Mouse (Mus musculus) thymus, postnatal 14 days (tissue): ENCODE results near the gene Zscan2.

ENCODE experiments used
- DNase-seq: peaks from one replicate; pipeline ENCODE4 v3.0.0; 2021

The Zscan2 gene

DNA sequence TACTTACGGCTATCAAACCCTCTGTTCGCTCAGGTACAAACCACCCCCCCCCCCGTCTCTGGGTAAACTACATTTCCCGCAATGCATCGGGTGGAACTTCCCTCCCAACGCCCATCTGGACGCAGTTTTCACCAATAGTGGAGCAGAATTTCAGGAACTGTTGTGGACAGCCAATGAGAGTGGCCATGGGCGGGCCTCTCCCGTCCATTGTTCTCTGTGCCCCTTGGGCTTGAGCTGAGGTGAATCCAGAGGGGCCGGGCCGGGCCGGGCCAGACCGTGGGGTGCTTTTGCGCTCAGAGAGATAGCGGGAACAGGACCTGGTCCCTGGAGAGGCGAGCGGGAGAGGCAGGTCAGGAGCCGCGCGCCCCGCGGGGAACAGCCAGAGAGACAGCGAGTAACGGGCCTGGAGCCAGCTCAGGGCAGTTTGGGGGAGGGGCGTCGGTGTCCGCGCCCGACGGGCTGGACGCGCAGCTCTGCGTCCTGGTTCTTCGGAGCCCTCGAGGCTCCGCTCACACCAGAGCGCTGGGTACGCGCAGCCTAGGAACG, at the start of gene Zscan2:
TSS of gene Zscan2 (plus strand) at position 192 of the 546 bp plus-strand sequence.
- peak; percentile 90 for DNase-seq

DNA sequence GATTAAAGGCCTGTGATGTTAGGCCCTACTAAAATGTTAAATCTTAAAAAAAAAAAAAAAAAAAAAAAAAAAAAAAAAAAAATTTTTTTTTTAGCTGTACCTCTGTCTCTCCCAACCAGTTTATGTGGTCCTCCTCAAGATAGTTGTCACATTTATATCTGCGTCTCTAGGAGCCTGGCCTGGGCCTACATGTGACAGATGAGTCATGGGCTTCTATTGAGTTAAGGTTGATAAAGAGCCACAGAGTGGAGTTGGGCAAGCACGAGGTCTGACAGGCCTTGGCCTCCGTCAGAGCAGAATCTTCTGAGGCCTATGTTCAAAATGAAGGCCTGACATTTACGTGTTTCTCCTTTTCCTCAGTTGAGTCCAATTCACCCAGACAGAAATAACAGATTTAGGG, 47.3 kb upstream of the Zscan2 start:
- no peak for DNase-seq

DNA sequence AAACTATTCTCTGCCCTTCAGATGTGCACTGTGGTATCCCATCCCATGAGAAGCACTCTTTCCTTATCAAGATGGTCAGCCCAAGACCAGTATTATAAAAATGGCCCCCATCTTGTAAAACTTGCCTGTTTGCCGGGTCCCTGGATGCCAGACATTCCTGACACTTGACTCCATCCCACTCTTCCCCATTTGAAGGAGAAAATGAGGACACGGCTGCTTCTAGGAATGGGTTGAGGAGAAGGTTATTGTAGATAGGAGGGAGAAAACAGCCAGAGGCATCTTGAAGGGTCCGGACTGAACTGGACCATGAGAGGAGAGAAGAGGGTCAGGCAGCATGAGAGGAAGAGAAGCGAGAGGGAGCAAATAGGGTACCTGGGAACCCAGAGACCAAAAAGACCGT, 44.1 kb upstream of the Zscan2 start:
- DNase-seq = no peak

DNA sequence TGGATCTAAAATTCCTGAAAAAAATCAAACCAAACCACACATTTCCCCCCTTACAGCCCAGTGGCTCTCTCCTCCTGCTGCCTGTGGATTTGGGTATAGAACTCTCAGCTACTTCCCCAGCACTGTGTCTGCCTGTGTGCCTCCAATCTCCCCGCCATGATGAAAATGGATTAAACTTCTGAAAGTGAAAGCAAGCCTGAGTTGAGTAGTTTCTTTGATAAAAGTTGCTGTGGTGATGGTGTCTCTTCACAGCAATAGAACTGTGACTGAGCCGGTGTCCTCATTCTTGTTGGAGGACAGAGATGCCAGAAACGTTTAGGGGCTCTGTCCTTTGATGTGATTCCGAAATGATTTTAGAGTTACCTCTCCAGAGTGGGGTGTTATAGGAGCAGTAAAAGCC, 39.9 kb upstream of the Zscan2 start:
- DNase-seq = no peak

DNA sequence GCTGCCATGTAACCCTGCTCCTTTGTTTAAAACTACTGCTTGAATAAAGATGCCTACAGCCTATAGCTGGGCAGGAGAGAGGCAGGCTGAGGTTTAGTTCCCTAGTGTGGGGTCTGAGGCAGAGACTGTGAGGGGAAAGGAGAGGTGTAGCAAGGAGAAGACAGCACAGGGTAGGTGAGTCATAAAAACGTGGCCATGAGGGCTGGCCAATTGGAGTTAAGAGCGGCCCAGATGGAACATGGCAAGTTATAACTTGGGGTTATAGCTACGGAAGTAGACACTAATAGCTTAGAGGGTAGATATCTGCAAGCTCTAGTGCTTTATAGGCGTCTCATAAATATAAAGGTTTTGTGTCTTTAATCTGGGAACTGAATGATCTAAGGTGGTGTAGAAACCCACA, 37.5 kb upstream of the Zscan2 start:
- DNase-seq = no peak

DNA sequence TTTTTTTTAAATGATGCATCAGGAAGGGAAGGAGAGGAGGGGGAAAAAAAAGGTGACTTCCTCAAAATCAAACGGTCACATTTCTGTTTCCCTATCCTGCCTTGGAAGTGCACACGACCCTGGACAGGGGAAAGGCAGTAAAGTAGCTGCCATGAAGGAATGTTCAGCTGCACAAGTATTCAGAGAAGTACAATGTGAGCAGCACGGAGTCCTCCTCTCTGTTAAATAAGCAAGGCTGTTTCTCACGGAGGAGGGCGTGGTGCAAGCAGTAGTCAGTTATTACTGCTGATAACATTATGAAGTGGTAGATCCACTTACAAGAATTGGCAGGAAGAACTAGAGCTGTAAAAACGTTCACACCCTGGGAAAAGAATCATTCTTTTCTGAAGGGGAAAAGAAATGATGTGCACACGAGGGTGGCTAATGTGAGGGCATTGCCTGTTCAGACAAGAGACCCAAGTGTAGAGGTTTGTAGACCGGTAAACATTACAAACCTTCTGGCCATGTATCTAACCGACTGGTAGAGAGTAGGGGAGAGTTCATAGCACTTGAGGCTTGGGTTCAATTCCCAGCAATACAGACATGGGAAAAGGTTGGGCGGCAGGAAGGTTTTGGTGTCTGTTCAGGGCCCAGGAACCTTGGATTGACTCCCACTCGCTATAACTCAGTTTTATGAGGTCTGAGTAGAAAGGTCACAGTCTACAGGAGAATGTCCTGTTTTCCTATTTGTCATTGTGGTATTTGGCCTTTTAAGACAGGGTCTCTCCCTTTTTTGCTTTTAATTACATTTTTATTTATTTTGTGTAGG, 36.6 kb upstream of the Zscan2 start:
- DNase-seq = no peak

DNA sequence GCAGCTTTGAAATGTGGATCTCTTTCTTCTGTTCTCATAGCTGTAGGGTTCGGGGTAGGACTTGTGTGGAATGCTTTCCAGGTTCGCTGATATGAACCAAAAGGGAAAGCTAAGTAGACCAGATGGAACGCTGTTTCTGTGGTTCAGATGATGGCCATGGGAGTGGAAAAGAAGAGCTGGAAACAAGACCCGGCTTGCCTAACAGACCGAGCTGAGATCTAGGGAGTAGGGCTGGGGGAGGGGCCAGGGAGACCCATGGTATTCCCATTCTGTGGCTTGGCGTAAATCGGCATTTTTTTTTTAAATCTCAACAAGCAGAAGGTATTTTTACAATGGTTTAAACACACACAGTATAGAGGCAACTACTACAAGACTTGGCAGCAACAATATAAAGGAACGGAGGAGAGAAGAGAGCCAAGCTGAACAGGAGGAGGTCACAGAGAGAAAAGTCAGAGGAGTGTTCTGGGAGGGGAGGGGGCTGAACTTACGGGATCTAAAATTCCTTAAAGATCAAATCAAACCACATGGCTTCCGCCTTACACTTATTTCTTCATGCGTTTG, 34.8 kb upstream of the Zscan2 start, which contains the start of gene Iqgap1:
TSS of gene Iqgap1 (minus strand) at position 132 of the 561 bp plus-strand sequence.
- DNase-seq = no peak

DNA sequence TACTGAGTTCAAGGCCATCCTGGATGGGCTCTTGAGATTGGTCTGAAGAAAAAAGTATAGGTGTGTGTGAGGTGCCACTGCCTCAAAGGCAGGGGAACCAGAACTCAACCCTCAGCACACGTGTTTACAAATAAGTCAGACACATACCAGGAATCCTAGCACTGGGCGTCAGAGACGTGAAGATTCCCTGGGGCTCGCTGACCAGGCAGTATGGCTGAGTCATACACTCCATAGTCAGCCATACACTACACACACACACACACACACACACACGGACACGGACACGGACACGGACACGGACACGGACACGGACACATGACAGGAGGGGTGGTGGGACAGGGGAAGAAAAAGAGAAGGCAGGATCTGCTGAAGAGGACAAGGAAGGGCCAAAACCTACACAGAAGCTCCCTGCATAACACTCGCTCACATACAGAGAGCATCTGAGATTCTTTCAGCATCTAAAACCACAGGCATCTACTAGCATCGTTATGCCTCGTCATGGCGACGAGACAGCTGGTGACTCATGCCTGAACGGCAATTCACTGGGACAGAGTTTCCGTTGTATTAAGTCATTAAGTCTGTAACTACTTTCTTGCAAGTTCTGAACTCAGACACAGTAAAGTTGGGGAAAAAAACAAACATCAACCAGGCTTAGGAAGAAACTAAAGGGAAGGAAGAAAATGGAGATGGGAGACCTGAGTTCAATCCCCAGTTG, 32.4 kb upstream of the Zscan2 start:
- peak; percentile 56 for DNase-seq

DNA sequence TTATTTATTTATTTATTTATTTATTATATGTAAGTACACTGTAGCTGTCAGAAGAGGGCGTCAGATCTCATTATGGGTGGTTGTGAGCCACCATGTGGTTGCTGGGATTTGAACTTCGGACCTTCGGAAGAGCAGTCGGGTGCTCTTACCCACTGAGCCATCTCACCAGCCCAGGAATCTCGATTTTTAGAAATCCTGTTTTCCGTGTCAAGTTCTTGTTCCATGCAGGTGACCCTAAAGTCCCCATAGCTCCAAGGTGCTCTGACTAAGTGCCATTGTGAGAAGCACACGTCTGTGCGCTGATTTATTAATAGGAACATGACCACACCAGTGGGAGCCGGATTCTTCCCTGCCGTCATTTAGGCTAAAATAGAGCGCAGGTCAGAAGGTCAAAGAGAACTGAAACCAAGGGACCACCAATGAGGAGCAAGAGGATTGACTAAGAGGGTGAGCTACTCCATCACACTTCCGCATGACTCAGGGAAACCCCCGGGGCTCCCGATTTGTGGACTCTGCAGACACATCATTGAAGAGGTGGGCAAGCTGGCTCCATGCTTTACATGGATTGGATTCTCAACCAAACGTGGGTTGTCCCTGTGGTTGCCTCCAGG, 30.4 kb upstream of the Zscan2 start:
- DNase-seq = no peak

DNA sequence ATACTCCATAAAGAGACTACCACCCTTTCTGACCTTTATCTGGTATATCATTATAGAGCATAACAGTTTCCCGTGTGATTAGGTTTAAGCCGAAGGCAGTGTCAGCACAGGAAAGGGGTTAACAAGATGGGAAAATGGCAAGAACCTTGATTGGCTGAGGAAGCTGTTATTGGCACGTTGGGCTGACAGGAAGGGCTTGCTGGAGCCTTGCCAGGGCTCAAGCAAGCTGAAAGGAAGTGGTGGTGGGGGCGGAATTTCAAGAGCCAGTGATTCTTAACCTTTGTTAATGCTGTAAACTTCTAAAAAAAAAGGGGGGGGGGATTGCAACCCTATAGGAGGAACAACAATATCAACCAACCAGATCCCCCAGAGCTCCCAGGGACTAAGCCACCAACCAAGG, 28.5 kb upstream of the Zscan2 start:
- DNase-seq = peak; percentile 65

DNA sequence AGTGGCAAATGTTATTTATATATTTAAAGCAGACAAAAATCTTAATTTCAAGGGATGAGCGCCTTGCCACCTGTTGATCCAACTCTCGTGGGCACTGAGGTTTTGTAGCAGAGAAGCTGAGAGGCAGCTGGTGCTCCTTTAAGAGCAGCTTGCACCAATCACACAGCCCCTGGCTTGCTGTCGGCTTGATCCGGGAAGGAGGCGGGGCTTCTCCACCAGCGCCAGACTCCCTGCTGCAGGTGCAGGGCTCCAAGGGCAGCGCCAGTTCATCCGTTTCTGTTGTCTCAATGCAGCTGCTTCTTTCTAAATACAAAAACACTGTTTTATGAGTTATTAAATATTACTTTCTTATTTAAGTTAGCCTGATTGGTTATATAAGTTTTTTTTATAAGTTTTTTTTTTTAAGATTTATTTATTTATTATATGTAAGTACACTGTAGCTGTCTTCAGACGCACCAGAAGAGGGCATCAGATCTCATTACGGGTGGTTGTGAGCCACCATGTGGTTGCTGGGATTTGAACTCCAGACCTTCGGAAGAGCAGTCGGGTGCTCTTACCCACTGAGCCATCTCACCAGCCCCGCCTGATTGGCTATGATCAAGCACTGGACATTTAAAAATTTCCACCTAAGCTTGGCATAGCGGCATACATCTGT, 27.6 kb upstream of the Zscan2 start:
- peak; percentile 94 for DNase-seq

DNA sequence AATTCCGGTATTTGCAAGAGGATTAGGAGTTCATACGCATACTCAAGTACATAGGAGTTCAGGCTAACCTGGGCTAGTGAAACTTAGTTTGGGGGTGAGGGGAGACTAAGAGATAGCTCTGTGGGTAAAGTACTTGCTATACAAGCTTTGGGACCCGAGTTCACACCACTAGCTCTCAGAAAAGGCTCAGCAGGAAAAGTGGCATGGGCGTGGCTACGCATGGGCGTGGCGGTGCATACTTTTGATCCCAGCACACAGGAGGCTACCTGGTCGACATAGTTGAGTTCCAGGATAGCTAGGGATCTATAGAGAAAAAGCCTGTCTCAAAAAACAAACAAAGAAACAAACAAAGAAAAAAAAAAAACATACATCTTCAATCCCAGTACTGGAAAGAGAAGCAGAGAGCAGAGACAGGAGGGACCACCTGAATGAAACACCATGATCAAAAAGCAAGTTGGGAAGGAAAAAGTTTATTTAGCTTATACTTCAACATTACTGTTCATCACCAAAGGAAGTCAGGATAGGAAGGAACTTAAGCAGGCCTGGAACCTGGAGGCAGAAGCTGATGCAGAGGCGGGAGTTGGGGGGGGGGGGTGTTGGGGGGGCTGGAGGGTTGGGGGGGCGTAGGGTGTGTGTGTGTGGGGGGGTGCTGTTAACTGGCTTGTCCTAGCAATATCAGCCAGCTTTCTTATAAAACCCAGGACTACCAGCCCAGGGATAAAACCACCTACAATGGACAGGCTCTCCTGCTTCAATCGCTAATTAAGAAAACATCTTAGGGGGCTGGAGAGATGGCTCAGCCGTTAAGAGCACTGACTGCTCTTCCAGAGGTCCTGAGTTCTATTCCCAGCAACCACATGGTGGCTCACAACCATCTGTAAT, 26.8 kb upstream of the Zscan2 start:
- peak; percentile 57 for DNase-seq

DNA sequence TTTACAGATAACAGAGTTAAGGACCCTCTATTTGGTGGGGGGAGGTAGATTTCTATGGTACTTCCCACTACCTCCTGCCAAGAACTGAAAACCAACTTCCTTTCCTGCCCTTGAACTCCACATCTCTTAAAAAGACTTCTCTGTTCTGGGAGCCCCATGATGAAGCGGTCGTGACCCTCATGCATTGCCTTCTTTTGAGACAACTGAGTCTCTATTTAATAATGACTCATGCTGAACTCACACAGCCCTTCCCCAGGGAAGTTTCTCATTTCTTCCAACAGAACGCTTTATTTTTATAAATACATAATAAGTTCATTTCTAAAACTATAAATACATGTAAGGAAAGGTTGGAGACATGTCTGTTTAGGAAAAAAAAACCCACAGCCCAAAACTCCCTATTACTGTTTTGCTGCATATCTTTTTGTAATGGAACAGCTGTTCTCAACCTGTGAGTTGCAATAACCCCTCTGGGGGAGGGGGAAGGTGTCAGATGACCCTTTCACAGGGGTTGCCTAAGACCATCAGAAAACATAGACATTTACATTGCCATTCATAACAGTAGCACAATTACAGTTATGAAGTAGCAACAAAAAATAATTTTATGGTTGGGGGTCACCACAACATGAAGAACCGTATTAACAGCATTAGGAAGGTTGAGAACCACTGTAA, 24.6 kb upstream of the Zscan2 start:
- DNase-seq = no peak

DNA sequence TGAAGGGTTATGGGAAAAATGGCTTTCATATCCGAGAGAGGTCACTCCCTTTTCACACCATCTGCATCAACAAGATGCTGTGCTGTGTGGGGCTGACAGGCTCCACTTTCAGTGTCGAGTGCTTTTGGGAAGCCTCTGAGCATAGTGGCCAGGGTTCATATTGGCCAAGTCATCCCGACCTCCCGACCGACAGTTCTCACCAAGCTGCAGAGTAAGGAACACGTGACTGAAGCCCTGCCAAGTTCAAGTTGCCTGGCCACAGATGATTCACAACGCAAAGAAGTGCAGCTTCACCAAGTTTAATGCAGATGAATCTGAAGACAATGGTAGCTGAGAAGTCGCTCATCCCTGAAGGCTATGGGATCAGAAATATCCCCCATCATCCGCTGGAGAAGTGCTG, 23.0 kb upstream of the Zscan2 start:
- DNase-seq = no peak

DNA sequence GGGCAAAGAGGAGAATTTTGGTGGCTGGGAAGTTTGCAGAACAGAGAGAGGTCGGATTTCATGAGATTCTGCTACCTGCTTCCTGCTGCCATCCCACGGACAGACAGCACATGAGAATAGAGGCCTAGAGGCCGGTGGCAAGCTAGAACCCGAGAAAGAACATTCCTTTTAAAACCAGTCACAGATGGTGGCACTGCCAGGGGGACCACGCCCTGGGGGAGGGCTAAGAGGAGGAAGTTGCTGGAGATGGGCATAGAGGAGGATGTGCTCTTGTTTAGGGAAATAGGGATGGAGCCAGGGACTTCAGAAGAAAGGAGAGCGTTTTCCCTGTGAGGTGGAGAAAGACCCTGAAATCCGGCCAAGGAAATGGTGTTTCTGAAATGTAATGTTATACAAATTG, 22.5 kb upstream of the Zscan2 start:
- DNase-seq = no peak

DNA sequence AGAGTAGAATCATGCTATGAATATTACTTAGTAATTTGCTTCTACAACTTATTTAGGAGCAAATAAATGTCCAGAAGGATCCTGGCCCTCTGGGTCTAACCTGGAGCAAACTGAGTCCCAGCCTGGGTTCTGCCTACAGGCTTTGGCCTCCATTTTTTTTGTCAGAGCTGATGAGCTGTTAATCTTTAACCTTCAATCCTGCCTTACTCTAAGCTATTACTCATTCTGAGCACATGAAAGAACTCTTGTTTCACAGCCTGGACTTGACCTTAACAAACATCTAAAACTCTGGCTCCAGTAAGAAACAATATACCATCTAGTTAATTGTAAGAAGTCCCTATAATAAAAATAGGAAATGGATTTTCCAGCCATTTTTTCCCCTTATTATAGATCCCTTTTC, 21.0 kb upstream of the Zscan2 start:
- DNase-seq = no peak

DNA sequence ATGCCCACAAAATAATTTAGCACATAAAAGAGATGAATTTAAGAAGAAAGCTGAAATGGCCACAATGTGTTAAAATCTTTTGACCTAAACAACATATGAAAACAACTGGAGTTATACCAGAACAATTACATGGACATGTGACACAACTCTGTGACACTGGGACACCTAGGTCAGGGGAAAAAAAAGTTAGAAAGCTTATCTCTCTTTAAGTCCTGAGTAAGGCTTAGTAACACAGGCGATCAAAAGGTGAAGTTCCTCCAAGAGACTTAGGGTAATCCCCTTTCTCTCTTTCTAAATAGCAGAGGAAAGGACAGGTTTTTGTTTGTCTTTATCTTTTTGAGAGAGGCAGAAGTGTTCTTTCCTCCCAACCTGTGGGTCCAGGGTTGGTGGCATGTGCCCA, 20.5 kb upstream of the Zscan2 start:
- no peak for DNase-seq

DNA sequence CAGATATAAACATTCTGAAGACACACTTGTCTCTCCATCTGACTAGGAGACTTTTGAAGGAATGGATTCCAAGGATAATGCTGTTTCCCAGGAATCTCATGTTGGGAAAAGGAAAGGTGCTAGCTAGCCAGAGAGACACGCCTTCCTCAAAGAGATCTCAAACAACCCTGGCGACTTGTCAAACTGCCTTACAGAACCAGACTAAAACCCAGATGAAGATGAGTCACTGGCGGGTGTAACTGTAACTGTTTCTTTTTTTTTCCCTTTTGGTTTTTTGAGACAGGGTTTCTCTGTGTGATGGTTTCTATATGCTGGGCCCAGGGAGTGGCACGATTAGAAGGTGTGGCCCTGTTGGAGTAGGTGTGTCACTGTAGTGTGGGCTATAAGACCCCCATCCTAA, 19.8 kb upstream of the Zscan2 start:
- no peak for DNase-seq

DNA sequence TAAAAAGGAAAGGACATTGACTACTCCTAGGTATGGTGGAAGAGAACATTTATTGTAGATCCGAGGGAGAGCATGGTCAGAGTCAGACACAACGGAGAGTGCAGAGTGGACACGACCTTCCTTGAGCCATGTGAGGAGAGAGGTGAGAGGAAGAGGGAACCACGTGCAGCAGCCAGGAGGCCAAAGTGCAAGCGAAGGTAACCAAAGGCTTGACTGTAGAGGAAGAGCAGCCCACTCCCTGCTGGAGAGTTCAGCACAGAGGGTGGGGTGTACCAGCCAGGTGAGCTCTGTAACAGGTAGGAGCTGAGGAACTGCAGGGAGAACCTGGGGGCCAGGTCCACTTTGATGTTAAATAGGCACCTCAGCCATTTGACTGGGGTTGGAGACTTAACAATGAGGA, 18.6 kb upstream of the Zscan2 start:
- no peak for DNase-seq

DNA sequence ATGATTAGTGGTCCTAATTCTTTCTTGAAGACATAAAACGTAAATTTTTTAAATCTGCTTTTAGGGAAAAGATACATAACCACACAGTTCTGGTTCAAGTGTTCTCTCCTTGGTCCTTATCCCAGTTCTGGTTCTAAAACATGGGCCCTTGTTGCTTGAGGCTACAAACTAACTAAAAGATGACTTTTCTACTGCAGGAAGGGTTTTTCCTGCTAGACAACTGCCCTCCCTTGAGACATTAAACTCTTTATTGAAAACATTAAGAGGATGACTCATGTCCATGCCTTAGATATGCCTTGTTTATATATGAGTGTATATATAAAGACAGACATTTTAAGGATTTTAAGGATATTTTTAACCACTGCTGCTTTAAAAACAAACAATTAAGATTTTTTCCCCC, 17.5 kb upstream of the Zscan2 start:
- DNase-seq = no peak
